Mouse (Mus musculus): ENCODE measurements around the gene Rnf213.

The Rnf213 gene

GRCm38 (mm10) chr11:119390271-119391231 lies 2.3 kb upstream of the Rnf213 start:
- DNase-seq = peak; percentile 83

DNA sequence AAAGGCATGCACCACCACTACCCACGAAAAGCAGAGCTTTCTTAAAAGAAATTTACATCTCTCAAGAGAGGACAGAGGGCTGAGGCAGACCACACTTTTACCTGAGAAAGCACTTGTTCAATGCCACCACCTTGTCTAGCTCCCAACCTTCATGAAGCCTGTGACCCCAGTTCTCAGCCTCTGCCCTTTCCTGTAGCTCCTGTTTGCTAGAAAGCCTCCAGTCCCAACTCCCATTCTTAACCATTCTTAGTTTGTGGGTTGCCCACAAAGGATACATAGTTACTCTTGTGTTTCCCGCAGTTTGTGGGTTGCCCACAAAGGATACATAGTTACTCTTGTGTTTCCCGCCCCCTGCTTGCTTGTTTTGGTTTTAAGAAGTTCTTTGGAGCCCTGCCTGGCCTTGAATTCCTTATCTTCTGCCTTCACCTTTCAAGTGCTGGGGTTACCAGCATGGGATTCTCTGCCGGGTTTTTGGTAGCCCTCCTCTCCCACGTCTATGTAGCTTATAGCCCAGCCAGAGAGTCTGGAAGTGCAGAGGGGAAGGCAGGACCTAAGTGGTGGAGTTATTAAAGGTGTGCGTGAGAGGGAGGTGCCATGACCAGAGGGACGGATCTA lies 1.4 kb upstream of the Rnf213 start:
- no peak for DNase-seq

GRCm38 (mm10) chr11:119392001-119392614 lies 792 bp upstream of the Rnf213 start:
- peak; percentile 89 for DNase-seq

- no peak for DNase-seq
Observed at GRCm38 (mm10) chr11:119393483-119393804, 544 bp downstream of the Rnf213 start.

DNA sequence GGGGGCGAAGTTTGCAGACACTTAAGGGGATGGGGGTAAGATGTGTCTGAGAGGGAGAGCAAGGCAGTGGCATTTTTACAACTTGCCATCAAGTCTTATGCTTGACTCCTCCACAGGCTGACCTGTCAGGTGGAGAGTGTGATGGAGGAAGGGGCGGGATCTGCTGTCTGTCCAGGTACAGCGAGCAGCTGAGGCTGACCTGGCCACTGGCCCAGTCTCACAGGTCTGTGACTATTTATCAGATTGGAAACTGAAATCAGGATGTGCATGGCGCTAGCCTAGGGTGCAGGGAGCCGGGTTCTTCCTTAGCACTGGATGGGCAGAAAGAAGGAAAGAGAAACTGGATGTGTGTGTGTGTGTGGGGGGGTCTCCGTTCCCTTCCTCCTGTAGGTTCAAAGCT lies 1.3 kb downstream of the Rnf213 start:
- no peak for DNase-seq

- DNase-seq = no peak
Observed at GRCm38 (mm10) chr11:119395394-119395793, 2.5 kb downstream of the Rnf213 start.

DNA sequence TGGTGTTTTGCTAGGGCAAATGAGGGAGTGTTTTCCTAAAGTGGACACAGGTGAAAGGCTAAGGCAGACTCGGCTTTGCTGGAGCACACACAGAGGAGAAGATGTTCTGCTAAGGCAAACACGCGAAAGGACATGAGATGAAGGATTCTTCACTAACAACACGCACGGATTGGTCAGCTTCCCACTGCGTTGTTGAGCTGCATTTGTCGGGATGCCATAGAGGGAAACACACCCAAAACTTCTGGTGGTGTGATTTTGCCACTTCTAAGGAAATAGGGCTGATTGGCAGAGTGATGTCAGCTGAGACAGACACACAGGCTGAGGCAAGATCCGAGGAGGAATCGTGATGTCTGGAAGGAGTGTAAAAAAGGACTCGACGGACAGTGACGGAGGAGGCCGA lies 3.0 kb downstream of the Rnf213 start:
- DNase-seq = no peak

DNA sequence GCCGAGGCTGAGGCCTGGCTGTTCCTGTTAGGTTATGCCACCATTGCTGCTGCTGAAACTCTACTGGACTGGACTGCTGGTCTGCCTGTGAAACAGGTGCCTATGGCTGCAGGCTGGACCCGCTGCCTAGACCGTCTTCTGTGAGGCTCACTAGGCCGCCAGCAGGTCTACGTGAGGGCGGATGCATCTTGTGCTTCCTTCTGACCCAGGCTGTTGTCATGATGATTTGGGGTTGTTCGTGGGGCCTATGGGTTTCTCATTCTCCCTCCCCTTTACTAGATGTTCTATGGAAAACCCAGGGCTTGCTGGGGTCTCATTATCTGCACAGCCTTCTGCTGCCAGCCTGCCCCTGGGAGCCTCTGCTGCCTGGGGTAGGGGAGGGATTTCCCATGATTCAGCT lies 3.6 kb downstream of the Rnf213 start:
- no peak for DNase-seq

DNA sequence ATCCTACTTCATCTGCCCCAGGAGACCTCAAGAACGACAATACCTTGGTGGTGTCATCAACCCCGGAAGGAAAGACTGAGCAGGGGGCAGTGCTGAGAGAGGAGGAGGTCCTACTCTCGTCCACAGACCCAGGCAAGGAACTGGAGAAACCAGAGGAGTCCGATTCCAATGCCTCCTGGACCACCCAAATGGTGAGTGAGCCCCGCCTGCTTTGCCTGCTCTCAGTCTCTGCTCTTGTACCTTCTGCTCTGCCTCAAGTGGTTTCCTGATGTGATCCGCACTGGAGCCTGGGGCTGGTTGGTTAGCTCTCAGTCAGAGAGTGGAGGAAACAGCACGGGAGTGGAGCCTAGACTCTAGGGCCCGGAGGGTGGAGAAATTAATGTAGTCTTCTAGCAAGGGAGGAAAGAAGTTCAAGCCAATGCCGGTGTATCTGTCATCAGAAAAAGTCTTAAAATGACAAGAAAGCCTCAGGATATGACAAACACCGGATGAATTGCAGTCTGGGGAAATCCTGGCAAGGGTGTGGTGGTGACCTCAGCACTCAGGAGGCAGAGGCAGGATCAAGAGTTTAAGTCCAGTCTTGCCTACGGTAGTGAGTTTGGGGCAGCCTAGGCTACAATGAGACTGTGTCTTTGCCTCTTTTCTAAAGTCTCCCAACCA lies 9.7 kb downstream of the Rnf213 start:
- no peak for DNase-seq

DNA sequence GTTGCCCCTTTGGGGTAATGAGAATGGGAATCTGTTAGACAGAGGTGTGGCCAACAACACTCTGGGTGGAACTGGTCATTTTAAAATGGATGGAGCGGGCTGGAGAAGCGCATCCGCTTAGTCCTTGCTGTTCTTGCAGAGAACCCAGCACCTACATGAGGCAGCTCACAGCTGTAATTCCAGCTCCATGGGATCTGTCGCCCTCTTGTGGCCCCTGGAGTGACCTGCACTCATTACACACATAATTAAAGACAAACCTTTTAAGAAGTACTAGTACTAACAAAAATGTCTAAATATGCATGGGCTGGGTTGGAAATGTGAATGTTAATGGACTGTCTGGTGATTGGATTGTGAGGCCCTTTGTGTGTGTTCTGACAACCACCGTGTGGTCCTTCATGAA lies 11.7 kb downstream of the Rnf213 start:
- DNase-seq = peak; percentile 56

DNA sequence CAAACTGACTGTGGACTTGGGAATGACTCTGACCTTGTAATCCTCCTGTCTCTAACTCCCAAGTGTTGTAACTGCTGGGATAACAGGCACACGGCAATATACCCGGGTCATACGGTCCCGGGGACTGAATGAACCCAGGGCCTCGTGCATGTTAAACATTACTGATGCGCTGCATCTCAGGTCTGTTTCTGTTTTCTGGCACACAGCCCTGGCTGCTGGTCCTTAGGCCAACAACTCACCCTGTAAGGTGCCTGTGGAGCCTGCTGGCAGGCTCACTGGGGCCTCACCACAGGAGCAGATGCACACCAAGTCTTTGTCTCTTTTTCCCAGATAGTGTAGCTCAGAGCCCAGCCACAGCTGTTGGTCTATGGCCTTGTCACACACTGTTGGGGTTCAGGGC lies 14.5 kb downstream of the Rnf213 start:
- no peak for DNase-seq

DNA sequence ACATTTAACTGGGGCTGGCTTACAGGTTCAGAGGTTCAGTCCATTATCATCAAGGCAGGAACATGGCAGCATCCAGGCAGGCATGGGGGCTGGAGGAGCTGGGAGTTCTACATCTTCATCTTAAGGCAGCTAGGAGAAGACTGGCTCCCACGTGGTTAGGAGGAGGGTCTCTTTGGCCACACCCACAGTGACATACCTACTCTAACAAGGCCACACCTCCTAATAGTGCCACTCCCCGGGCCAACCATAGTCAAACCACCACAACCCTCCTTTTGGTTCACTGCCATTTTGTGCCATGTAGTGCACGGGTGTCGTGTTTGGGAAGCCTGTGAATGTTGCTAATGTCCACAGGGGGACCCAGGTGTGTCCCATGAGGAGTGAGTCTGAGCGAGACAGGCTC lies 15.1 kb downstream of the Rnf213 start:
- no peak for DNase-seq

DNA sequence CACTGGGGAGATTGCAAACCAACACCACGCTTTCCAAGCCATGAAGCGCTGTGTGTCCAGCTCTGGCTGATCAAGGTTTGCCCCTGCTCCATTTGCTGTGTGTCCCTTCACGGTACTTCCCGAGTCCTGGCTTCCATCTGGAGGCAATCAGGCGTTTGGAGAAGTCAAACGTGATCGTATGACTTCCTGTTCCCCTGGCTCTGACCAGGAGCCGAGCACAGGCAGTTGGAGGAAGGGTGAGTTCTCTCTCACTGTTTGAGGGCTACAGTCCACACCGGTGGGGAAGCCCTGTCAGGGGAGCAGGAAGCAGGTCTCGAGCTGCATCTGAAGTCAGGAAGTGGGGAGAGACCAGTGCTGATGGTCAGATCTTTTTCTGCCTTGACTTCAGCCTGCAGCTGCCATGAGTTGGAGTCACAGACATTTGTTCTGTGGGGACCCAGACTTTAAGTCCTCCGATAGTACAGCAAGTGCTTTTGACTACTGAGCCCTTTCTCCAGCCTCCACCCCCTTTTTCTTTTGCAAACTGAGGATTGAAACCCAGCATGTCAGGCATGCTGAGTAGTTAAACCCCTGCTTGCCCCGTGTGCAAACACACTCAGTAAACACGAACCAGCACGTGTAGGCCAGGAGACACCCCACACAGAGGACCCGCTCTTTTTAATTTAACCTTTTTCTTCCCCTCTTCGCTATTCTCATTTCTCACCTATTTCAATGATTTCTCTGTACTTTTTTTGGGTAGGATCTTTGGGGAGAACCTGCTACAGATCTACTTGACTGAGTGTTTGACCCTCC lies 26.6 kb downstream of the Rnf213 start:
- no peak for DNase-seq

DNA sequence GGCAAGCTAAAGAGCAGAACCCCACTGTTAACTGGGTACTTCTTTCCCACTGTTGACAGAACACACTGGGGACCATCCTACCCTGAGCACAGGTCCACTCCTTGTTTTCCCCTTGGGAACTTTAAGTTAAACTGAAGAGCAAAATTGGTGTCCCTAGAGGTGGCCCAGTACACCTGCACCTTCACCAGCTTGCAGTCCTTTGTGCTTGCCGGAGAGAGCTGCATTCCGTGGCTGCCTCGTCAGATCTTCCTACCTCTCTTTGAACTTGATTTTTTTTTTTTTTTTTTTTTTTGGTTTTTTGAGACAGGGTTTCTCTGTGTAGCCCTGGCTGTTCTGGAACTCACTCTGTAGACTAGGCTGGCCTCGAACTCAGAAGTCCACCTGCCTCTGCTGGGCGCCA lies 27.5 kb downstream of the Rnf213 start:
- no peak for DNase-seq

DNA sequence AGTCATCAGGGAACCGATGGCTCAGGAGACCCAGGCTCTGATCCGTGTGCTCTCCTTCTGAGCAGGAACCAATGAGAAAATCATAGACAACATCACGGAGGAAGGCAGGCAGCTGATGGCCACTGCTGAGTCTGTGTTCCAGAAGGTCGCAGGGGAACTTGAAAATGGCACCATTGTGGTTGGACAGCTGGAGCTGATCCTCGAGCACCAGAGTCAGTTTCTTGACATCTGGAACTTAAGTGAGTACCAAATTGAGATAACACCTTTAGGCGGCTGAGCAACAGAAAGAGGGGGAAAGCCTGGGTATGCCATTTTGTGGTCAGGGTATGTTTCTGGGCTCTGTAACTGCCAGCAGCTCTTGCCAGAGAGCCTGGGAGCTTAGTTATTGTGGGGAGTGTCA lies 34.5 kb downstream of the Rnf213 start:
- DNase-seq = peak; percentile 52

- DNase-seq = no peak
Observed at GRCm38 (mm10) chr11:119427986-119428385, 35.1 kb downstream of the Rnf213 start.

DNA sequence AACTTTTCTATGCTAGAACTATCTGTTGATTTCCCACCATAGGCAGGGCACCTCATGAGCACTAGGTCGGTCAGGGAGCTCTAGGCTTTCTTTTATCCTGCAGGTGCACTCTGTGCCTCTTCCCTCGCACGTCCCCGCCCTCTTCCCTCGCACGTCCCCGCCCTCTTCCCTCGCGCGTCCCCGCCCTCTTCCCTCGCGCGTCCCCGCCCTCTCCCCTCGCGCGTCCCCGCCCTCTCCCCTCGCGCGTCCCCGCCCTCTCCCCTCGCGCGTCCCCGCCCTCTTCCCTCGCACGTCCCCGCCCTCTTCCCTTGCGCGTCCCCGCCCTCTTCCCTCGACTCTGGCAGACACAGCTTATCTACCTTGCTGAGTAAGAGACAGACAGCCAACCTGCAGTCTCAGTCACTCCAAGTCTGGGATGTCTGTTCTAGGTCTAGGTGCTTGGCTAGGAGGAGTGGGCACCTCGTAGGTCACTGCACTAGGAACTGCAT lies 35.8 kb downstream of the Rnf213 start:
- peak; percentile 67 for DNase-seq

- peak; percentile 67 for DNase-seq
Observed at GRCm38 (mm10) chr11:119431516-119431915, 38.6 kb downstream of the Rnf213 start.

DNA sequence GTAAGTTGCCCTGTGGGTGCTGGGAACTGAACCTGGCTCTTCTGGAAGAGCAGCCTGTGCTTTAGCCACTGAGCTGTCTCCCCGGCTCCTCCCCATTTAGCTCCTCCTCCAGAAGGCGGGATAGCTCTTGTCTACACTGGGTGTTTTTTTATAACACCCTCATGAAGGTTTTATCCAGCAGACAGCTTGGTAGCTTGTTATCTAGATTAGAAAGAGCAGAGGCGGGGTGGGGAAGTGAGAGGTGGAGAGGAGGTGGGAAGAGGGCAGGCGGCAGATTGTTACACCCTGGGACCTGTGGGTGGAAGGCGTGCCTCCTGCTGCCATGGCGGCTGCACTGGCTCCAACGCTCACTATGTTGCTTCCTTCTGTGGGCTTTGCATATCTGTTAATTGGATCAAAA lies 39.8 kb downstream of the Rnf213 start:
- DNase-seq = no peak

- DNase-seq = no peak
Observed at GRCm38 (mm10) chr11:119434316-119434715, 41.4 kb downstream of the Rnf213 start.

DNA sequence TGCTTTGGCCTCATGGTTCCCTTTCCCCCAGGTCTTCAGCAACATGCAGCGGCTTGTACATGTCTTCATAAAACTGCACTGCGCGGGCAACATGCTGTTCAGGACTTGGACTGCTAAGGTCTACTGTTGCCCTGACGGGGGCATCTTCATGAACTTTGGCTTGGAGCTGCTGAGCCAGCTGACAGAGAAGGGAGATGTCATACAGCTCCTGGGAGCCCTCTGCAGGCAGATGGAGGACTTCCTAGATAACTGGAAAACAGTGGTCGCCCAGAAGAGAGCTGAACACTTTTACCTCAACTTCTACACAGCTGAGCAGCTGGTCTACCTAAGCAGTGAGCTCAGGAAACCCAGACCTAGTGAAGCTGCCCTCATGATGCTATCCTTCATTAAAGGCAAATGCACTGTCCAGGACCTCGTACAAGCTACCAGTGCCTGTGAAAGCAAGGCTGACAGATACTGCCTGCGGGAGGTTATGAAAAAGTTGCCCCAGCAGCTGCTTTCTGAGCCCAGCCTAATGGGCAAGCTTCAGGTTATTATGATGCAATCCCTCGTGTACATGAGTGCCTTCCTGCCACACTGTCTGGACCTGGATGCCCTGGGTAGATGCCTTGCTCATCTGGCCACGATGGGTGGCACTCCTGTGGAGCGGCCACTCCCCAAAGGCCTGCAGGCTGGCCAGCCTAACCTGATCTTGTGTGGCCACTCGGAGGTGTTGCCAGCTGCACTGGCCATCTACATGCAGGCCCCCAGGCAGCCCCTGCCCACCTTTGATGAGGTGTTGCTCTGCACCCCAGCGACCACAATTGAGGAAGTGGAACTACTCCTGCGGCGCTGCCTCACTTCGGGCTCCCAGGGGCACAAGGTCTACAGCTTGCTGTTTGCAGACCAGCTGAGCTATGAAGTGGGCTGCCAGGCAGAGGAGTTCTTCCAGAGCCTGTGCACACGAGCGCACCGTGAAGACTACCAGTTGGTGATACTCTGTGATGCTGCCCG lies 43.3 kb downstream of the Rnf213 start:
- DNase-seq = peak; percentile 41

All from lung, postnatal 10 days (tissue).